Mouse (Mus musculus) olfactory bulb, adult 2 months (tissue): Measurements from ENCODE around the gene Kit. TPM values are rescaled to one million over a fixed set of nuclear protein-coding genes. Genes with fewer than 3 reads are reported as not detected.

ENCODE experiments used
- H3K27ac ChIP-seq: fragments of 200-500 bp; 2 replicates; pipeline ENCODE4 v1.5.1; 2012; ENCODE audit warnings: low read depth, low read length; ENCODE audit not compliant: insufficient read depth
- H3K4me1 ChIP-seq: fragments of 200-500 bp; 2 replicates; pipeline ENCODE4 v1.6.1; 2012; ENCODE audit warnings: low read length; ENCODE audit not compliant: control insufficient read depth, insufficient read depth
- H3K4me3 ChIP-seq: fragments of 200-500 bp; 2 replicates; pipeline ENCODE4 v1.5.1; 2012; ENCODE audit warnings: mild to moderate bottlenecking, low read depth, low read length, moderate library complexity; ENCODE audit not compliant: insufficient read depth
- CTCF ChIP-seq: fragments of 200-500 bp; IDR thresholded peaks from 2 replicates; pipeline ENCODE4 v1.5.1; 2012; ENCODE audit warnings: low read depth, mild to moderate bottlenecking, low read length, moderate library complexity; ENCODE audit not compliant: insufficient read depth
- POLR2A ChIP-seq: fragments of 200-500 bp; IDR thresholded peaks from 2 replicates; pipeline ENCODE4 v1.6.1; 2012; ENCODE audit warnings: mild to moderate bottlenecking, low read depth, low read length, moderate library complexity; ENCODE audit not compliant: insufficient read depth
- WGBS: fragments of 180-500 bp; shearing (Covaris S2); methylation state at CpG from one replicate; pipeline ENCODE4 v1.1.7; 2018; 5-methylcytosine and 5-hydroxymethylcytosine counted together
- polyA plus RNA-seq: library from polyadenylated mRNA; stranded (reverse); fragments of >200 nt; gene quantifications from 2 replicates; pipeline ENCODE4 v1.2.4, GENCODE M21; 2012; ENCODE audit warnings: low replicate concordance; ENCODE audit not compliant: missing spikeins, insufficient read depth, insufficient read length

The Kit gene
- polyA plus RNA-seq, 1 experiment: not detected

DNA sequence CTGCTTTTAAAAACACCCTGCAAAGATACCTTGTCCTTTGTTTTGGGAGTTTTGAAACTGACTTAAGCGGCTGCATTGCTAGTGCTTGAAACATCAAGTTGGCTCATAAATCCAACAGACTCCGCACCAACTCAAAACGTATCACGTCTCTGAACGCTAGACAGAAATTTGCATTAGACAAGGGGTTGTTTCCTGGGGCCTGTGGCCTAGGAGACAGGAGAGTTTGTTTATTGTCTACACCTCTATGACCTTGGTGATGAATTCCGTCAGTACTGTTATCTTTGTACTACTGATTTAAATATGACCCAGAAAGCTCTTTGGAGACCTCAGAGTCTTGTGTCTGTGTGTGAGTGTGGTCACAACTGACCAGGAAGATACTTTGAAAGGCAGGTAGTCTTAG lies 25.3 kb downstream of the Kit start:
- Histone ChIP-seq H3K4me3 (no peak overlapping the region), H3K4me1 (no peaks in the 10 kb centered on the region), H3K27ac (no peak overlapping the region)
- WGBS: 86% methylated on average over 6 of the region's 6 CpGs
- no peak for TF ChIP-seq POLR2A
- TF ChIP-seq CTCF: no peak

GRCm38 (mm10) chr5:75604238-75604637 lies 29.5 kb downstream of the Kit start:
- H3K27ac ChIP-seq: no peak overlapping the region
- no peaks in the 10 kb centered on the region for H3K4me1 ChIP-seq
- 87% methylated on average over 9 of the region's 9 CpGs for WGBS
- TF ChIP-seq CTCF (no peak), POLR2A (no peak)
- no peak overlapping the region for H3K4me3 ChIP-seq

DNA sequence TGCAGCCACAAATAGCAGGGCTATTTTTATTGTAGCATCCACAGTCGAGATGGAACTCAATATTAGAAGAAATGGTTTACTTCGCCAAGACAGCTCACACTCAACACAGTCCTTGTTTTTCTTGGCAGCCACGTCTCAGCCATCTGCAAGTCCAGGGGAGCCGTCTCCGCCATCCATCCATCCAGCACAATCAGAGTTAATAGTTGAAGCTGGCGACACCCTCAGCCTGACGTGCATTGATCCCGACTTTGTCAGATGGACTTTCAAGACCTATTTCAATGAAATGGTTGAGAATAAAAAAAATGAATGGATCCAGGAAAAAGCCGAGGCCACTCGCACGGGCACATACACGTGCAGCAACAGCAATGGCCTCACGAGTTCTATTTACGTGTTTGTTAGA lies 32.2 kb downstream of the Kit start:
- H3K27ac ChIP-seq: no peak overlapping the region
- no peak for TF ChIP-seq CTCF
- TF ChIP-seq POLR2A: no peak
- no peaks in the 10 kb centered on the region for H3K4me1 ChIP-seq
- H3K4me3 ChIP-seq: no peak overlapping the region
- 79% methylated on average over 14 of the region's 14 CpGs for WGBS

DNA sequence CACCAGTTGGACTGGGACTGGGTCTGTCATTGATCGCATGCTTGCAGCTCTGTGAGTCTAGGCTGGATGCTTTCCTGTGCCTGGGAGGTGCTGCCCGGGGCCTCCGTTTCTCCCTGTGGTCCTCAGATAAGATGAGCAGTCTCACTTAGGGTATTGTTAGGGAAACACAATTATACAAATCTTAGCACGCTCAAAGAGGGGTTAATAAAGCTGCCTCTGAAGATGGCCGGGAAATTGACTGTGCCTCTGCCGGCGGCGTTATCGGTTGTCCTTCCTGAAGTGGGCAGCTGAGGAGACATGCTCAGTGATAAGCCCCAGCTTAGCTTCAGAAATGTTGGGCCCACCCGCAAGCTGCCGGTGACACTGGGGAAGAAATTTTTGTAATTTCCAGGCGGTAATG lies 33.3 kb downstream of the Kit start:
- Histone ChIP-seq H3K4me1 (no peaks in the 10 kb centered on the region), H3K4me3 (no peak overlapping the region), H3K27ac (no peak overlapping the region)
- WGBS: 95% methylated on average over 12 of the region's 12 CpGs
- TF ChIP-seq POLR2A (no peak), CTCF (no peak)

DNA sequence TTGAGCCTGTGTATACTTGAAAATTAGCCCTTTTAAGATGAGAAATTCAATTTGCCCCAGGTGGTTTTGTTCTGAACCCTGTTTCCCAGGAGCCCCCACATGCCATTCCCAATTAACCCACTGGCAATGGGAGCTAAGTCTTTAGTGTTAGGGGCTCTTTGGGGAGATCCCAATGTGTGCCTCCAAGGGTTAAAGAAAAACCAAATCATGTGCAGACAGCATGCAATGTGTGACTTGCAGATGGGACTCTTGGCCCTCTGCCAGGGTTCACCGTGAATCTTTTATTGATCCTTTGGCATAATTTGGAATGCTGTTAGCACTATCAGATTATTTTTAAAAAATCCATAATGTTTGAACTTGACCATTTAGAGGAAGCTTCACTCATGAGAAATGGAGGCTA lies 37.7 kb downstream of the Kit start:
- H3K4me3 ChIP-seq: no peak overlapping the region
- no peak overlapping the region for H3K27ac ChIP-seq
- no peaks in the 10 kb centered on the region for H3K4me1 ChIP-seq
- WGBS: 24% methylated on average over 1 of the region's 1 CpGs
- no peak for TF ChIP-seq CTCF
- TF ChIP-seq POLR2A: no peak

DNA sequence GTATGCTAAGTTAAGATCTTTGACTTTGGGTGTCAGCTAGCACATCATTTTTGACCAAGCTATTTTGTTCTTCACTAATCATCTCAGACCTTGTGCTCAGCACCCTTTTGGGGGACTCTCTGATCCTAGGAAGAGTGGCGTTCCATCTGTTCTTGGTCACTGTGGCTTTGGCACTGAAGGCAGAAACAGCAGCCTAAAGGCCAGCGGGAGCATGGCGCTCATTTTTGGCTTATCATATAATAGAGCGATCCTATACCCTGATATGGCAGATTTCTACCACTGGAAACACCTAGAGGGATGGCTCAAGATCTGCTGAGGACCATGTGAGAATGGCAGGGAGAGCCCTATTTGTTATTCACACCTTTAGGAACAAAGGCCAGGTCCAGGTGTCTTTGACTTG lies 38.2 kb downstream of the Kit start:
- H3K27ac ChIP-seq: no peak overlapping the region
- TF ChIP-seq CTCF: no peak
- WGBS: 99% methylated on average over 4 of the region's 4 CpGs
- no peaks in the 10 kb centered on the region for H3K4me1 ChIP-seq
- no peak overlapping the region for H3K4me3 ChIP-seq

DNA sequence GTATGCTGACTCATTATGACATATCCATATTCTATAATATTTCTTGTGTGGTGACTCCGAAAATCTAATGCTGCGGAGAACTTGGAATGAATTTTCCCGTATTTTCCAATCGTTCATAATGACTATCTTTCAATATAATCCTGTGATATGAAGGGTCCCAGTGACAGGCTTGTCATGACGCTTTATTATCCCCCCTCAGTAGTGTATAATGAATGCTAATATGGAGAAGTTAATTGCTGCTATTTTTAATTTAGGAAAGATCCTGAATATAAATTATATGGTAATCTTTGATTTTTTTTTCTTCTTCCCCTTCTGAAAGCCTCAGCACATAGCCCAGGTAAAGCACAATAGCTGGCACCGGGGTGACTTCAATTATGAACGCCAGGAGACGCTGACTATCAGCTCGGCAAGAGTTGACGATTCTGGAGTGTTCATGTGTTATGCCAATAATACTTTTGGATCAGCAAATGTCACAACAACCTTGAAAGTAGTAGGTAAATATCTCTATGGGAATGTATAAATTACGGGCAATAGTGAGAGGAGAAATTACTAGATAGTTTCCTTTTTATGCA lies 40.4 kb downstream of the Kit start:
- Histone ChIP-seq H3K4me1 (no peaks in the 10 kb centered on the region), H3K27ac (no peak overlapping the region), H3K4me3 (no peak overlapping the region)
- WGBS: 93% methylated on average over 11 of the region's 11 CpGs
- TF ChIP-seq CTCF (no peak), POLR2A (no peak)

DNA sequence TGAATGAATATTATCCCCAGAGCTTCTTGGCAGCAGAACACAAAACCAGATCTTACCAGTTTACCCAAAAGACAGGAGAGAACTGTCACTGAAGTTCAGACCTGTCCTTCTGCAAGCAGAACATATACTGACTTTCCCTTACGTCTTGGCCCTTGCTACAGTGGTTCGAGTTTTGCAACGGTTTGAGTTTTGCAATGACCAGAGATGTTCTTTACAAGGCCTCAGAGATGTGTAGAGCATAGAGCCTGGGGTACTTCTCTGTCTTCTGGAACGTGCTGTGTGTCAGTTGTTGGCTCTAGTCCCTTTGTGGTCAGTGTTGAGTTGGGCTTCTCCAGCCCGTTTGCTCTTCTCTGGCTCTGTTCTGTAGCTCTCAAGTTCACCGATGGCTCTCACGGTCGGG lies 40.9 kb downstream of the Kit start:
- H3K4me1 ChIP-seq: no peaks in the 10 kb centered on the region
- TF ChIP-seq POLR2A: no peak
- no peak for TF ChIP-seq CTCF
- WGBS: 93% methylated on average over 8 of the region's 8 CpGs
- H3K4me3 ChIP-seq: no peak overlapping the region
- H3K27ac ChIP-seq: no peak overlapping the region

- H3K4me1 ChIP-seq: no peaks in the 10 kb centered on the region
- WGBS: 93% methylated on average over 4 of the region's 4 CpGs
- TF ChIP-seq CTCF (no peak), POLR2A (no peak)
- no peak overlapping the region for H3K4me3 ChIP-seq
- no peak overlapping the region for H3K27ac ChIP-seq
These were observed 47.7 kb downstream of the Kit start for GRCm38 (mm10) chr5:75622401-75622800.

DNA sequence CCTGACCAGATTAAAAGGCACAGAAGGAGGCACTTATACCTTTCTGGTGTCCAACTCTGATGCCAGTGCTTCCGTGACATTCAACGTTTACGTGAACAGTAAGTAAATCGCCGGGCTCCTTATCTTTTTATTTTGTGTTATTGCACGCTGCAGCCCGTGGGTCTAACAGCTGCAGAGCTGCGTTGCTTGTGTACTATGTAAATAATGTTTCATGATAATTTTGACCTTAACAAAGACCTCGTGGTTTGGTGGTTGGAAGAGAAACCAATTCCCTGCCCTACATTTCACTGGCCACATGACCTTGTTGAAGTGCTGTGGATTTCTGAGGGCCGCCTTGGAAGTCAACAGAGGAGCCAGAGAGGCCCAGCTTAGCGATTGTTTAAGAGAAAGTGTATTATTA lies 48.3 kb downstream of the Kit start:
- TF ChIP-seq POLR2A: no peak
- TF ChIP-seq CTCF: no peak
- WGBS: 91% methylated on average over 11 of the region's 11 CpGs
- Histone ChIP-seq H3K4me3 (no peak overlapping the region), H3K27ac (no peak overlapping the region), H3K4me1 (0 out of 2 replicates have a peak, but pooled peaks cover under 1% of the 10 kb centered on the region)
